Mouse (Mus musculus) CH12.LX (cell line): ENCODE results near the gene Diaph2.

Source experiments
- CTCF ChIP-seq, 2 experiments: IDR thresholded peaks in 1 of 2; conservative IDR thresholded peaks in 1 of 2; 2 replicates each; pipeline ENCODE4 v1.5.1; 2011 to 2012; ENCODE audit warnings: low read depth in 2 of 2, low read length in 2 of 2, improper control_type of control experiment in 1 of 2, inconsistent platforms in 1 of 2, mild to moderate bottlenecking in 1 of 2, moderate library complexity in 1 of 2
- JUND ChIP-seq: conservative IDR thresholded peaks from 2 replicates; pipeline ENCODE4 v1.6.1; 2011; ENCODE audit warnings: low read depth, low read length, improper control_type of control experiment
- MAX ChIP-seq: IDR thresholded peaks from 2 replicates; pipeline ENCODE4 v1.6.1; 2011; ENCODE audit warnings: low read length, improper control_type of control experiment
- MYC ChIP-seq: IDR thresholded peaks from 2 replicates; pipeline ENCODE4 v1.6.1; 2011; ENCODE audit warnings: low read depth, mild to moderate bottlenecking, improper control_type of control experiment, low read length
- NRF1 ChIP-seq: IDR thresholded peaks from 2 replicates; pipeline ENCODE4 v1.6.1; 2014; ENCODE audit warnings: low read depth, mild to moderate bottlenecking, inconsistent platforms, low read length, improper control_type of control experiment, moderate library complexity

GRCm38 (mm10) chrX:129884465-129884864 is 134.9 kb downstream of the Diaph2 start:
- TF ChIP-seq JUND = no peak
- no peak for TF ChIP-seq MYC
- TF ChIP-seq NRF1 = no peak
- peak in 1 of 2 experiments; percentile 19; a peak in 2 of 4 replicates for TF ChIP-seq CTCF (conservative IDR thresholded peaks at IDR 0.05 in 1 of 2, IDR thresholded peaks at IDR 0.05 in 1 of 2; ENCODE audit: low read depth in 2 of 2, low read length in 2 of 2)
- no peak for TF ChIP-seq MAX
